Mouse (Mus musculus) cerebellum, postnatal 14 days (tissue): ENCODE data around the gene Gpr152.

Experiments
- DNase-seq, 2 experiments: peaks; one replicate each; pipeline ENCODE4 v3.0.0; 2021; ENCODE audit warnings: mixed read lengths in 2 of 2

Gpr152 gene

GRCm38 (mm10) chr19:4151898-4152297 is 12.3 kb downstream of the Gpr152 start:
- DNase-seq, result no peak

DNA sequence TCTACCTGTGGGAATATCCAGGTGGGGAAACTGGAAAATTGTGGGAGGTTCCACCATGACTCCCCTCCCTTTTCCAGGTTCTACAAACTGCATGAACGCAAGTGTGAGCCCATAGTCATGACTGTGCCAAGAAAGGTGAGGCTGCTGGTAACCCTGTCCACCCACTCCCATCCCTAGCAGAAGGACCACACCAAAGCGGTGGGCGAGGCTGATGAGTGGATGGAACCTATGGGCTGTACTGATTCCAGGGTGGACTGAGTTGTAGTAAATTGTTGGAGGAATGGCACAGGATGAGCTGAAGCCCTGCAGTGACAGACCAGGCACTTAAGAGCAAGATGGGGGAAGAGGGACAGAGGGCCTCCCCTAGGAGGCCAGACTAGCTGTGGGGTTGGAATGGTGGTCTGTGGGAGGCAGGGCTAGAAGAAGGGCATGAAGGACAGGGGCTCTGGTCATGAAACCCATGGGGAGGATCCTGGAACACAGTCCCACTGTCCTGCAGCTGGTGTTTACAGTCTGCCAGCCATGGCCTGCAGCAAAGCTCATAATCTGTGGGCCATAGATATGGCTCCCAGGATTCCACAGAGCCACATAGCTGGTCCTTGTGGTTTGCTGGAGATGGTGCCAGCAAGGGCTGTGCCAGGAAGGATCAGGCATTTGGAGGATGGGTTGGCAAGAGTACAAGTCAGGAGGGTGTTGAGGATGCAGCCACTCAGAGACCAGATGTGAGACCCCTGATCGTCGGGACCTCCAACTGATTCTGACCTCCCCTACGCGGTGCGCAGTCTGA is 13.1 kb downstream of the Gpr152 start:
- peak; percentile 61 to 68 for DNase-seq

DNA sequence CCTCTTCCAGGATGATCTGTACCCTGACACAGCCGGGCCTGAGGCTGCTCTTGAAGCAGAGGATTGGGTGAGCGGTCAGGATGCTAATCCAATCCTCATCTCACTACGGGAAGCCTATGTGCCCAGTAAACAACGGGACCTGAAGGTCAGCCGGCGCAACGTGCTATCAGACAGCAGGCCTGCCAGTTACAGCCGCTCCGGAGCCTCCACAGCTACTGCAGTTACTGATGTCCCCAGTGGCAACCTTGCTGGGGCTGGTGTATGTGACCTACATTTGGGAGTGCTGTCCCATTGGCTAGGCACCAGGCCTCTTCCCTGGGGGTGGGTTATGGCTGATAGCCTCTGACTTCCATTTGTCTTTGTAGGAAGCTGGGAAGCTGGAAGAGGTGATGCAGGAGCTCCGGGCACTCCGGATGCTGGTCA is 13.7 kb downstream of the Gpr152 start, which contains the start of gene Ptprcap:
TSS of gene Ptprcap (plus strand) at position 373 of the 423 bp plus-strand sequence.
- DNase-seq, result peak; percentile 68 to 78

- peak in 1 of 2 experiments; percentile 17 for DNase-seq
Observed at GRCm38 (mm10) chr19:4154437-4155222, 15.0 kb downstream of the Gpr152 start.

DNA sequence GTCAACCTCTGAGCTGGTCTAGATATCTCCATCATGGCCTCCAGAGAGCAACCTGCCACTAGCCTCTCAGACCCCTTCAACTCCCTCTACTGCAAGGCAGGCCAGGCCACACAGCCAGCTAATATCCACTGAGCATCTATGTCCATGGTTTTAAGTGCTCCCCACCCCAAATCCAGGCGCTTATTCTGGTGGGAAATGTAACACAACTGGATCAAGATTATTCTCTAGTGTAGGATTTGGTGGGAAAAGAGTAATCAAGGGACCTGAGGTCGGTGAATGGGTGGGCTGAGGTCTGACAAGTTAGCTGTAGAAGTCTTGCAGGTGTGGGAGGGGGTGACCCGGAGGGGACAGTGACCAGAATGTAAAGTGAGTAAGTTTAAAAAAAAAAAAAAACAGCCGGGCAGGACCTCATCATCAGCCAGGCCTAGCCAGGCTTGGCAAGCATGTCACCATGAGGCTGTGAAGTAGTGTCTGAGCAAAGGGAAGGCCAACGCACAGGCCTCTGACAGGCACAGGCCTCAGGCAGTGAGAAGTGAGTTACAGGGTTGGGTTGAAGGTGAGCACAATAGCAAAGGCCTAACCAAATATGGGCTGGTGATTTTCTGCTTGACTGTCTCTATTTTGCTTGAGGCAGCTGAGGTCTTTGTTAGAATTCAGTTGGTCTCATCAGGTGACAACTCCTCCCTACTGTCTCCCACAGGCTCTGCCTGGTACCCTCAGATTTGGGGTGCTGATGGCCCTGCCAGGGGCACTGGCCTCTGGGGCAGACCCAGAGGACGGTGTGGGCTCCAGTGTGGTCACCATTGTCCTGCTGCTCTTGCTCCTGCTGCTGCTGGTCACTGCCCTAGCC is 15.9 kb downstream of the Gpr152 start:
- no peak for DNase-seq

DNA sequence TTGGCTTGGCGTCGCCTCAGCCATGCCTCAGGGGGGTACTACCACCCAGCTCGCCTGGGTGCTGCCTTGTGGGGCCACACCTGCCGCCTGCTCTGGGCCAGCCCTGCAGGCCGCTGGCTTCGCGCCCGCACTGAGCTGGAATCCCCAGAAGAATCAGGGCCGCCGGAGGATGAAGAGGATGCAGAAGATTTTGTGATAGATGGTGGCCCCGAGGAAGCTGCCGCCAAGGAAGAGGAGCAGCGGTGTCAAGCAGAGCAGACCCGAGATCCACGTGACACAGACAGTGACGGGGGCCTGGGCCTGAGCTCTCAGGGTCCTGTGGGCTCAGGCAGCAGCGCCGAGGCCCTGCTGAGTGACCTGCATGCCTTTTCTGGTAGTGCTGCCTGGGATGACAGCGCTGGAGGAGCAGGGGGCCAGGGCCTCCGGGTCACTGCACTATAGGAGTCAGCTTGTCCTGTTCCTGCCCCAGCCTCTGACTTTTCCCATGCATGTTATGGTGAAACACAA is 16.5 kb downstream of the Gpr152 start:
- DNase-seq, result peak in 1 of 2 experiments; percentile 19

GRCm38 (mm10) chr19:4156771-4157170 is 17.2 kb downstream of the Gpr152 start:
- no peak for DNase-seq

- no peak for DNase-seq
Observed at GRCm38 (mm10) chr19:4159049-4159448, 19.5 kb downstream of the Gpr152 start.

DNA sequence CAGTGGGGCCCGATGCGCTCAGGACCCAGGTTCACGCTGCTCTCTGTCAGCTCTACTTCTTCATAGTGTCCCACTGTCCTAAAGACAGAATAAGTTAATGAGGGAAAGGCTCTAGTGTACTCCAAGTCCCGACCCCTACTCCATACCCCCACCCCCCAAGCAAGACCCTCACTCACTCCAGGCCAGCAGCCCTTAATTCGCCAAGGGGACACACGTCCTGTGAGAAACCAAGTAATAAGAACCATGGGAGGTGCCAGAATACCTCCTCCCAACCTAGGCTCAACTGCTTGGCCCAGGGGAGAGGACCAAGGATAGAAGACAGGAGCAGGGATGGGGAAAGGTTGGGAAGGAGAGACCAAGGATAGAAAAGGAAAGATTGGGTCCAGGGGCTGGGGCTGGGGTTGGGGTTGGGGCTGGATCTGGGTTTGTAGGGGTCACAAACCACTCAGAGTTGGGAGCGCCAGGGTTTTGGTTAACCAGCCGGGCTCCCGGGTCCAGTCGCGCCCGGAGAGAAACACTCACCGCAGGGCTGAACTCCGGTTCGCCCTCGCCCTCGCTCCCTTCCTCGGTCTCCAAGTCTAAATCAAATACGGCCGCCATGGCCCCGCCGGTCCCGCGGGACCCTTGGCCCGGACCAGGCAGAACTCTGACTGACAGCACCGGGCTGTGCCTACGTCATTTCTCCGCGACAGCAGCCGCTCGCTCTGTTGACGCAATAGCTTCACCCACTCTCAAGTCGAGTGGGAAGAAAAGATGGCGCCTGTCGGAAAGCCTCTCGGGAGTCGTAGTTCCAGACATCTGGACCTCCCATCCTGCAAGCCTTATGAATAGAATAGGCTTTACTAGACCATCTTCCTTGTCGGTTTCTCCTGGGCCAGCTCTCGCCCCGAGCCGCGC is 23.3 kb downstream of the Gpr152 start, which contains the start of gene Rps6kb2:
TSS of gene Rps6kb2 (minus strand) at position 709 of the 897 bp plus-strand sequence.
- DNase-seq, result peak; percentile 97 to 98

- DNase-seq, result no peak
Observed at GRCm38 (mm10) chr19:4163543-4163887, 23.9 kb downstream of the Gpr152 start.

DNA sequence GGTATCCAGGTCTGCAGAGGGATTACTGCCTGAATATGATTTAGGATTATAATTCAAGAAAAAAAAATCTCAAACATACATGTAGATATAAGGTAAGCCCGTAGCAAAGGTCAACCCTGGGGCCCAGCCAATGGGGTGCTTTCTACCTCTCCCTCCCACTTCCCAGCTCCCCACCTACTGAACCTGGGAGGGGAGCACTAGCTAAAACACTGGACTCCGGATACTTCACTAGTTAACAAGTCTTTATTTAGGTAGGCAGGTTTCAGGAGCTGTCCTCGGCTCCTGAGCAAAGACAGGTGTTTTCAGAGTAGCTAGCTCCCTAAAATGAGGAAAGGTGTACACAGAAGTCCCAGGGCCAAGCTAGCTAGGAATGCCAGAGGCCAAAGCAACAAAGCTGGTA is 24.5 kb downstream of the Gpr152 start:
- DNase-seq, result no peak

DNA sequence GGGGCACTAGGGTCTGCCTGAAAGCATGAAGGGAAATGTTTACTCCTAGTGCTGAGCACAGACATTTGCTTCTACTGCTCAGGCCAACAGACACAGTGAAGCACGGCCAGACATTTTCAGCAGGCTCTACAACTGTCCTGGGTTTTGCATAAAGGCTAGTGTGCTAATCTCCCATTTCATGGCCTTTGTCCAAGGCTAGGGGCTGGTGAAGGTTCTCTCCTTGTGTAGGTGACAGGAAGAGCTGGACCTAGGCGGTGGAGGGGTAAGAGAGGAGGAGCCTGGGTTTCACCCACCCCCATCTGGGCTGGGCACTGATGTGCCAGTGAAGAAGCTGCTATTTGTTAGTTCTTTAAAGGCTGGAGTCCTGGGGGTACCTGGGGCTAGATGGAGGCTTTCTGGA is 25.1 kb downstream of the Gpr152 start:
- no peak for DNase-seq

- no peak for DNase-seq
Observed at GRCm38 (mm10) chr19:4166678-4167476, 27.3 kb downstream of the Gpr152 start.

DNA sequence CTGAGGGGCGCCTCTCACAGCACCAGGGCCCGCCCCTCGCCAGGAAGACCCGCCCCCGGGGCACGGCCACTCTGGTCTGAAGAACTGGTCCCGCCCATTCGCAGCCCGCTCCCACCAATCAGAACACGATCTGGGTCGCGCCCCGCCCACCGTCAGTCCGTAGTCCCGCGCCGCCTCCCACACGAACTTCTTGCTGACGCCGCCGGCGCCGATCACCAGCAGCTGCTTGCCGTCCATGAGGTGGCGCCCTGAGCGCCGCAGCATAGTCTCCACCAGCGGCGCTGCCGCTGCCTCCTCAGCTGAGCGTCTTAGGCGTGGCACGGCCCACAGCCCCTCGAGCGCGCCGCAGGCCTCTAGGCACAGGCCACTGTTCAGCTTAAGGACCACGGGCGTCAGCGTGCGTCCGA is 29.8 kb downstream of the Gpr152 start:
- DNase-seq, result peak; percentile 100

- DNase-seq, result peak; percentile 71 to 74
Observed at GRCm38 (mm10) chr19:4169810-4170209, 30.2 kb downstream of the Gpr152 start.

GRCm38 (mm10) chr19:4170723-4171392 is 31.3 kb downstream of the Gpr152 start:
- DNase-seq, result no peak

DNA sequence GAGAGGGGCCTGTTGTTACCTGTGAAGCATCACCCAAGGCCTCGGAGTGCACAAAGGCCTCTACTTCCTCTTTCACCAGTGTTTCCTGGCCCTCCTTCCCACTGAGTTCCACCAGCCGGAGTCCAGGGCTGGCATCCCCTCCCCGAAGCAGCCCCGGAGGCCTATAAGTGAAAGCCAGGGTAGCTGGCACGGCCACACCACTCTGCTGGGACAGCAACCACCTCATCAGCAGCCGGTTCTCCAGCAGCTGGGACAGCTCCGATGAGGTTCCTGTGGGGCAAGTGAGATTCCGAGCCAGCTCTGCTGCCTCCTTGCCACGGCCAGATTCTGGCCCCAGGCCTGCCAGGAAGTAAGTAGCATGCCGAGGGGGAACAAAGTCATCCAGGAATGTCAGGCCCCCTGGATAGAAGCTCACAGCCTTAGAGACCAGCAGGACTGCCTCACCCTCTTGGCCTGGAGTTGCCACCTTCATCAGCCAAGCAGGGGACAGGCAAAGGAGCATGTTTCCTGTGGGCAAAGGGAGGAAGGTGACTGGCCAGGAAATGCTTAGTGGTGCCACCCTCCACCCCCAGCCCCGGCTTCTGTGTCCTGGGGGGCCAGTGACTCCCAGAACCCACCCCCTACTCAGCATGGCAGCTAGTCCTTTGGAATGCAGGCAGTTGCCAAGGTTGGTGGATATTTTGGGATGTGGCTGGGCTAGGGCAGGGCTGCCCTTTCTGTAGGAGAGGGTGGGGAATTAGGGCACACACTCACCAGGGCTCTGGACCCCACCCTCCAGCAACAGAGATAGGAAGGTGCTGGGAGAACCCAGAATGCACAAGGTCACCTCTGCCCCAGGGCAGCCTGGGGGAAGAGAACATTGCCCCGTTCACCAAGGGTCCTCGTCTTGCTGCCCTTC is 32.1 kb downstream of the Gpr152 start:
- DNase-seq, result peak; percentile 27 to 28

DNA sequence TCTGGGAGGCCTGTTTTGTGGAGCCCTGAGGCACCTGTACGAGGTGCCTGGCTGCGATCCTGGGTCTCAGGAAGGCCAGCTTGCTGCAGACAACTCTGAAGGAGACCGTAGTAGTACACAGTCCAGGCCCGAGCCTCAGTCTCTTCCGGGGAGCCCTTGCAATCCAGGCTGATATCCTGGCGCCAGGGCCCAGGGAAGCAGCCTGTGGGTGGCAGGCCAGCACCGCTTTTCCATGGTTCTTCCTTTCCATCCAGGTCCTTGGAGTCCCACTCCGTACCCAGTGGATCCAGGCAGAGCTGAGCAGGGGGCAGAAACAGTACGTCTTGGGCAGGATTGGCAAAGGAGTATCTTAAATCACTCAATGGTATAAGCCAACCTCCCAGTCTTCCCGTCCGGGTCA is 33.3 kb downstream of the Gpr152 start:
- DNase-seq, result no peak

DNA sequence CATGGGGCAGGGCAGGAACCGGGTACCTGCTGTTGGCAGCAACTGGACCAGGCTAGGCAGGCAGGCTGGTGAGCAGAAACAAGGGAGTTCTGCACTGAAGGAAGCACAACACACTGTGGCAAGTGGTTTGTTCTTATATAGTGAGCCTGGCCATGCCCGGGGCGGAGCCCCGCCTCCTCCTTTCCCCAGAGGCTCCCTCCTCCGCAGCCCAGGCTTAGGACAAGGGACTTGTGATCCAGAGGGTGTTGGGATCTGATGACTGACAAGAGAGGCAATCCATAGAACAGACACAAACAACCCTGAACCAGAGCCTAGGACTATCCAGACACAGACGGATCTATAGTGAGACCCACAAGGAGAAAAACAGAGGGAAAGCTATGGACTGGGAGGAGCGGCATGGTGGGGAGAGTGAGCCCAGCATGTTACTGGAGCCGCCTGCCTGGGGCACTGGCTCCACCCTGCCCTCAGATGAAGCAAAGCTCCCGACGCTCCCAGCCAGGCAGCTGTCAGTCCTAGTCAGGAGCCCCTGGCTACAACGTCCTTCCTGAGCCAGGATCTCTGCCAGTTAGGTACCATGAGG is 35.9 kb downstream of the Gpr152 start, which contains the start of gene Carns1:
TSS of gene Carns1 (minus strand) at position 112 of the 580 bp plus-strand sequence.
- no peak for DNase-seq
